Comparison of ENCODE assay signal across 17 mouse cellular contexts in genomic region chr12:44211555-44211954, GRCm38 (mm10).
"Had no signal": no experiment of that assay in that cellular context is flagged by ENCODE, and none has a peak within 500 bp of the region (broad histone marks: within the 10 kb centered on the region; RNA-seq: fewer than 3 reads in every experiment).

No protein-coding gene starts in this region.

- H3K9ac ChIP-seq: liver, embryonic 14.5 days; lung, embryonic 14.5 days; midbrain, embryonic 12.5 days; neural tube, embryonic 13.5 days; neural tube, embryonic 15.5 days had no signal

- H3K27me3 ChIP-seq: midbrain, embryonic 12.5 days; neural tube, embryonic 13.5 days; neural tube, embryonic 15.5 days had no signal

- H3K4me3 ChIP-seq: midbrain, embryonic 10.5 days; midbrain, embryonic 12.5 days; neural tube, embryonic 13.5 days; neural tube, embryonic 15.5 days had no signal

- DNase-seq: lung, adult 18-20 months; lung, embryonic 14.5 days; lung, postnatal 10 days; lung, postnatal 4 days; midbrain, embryonic 14.5 days; retina, postnatal 1 day; right cerebral cortex, adult 18-20 months; right cerebral cortex, postnatal 25 days; right cerebral cortex, postnatal 4 days; thymus, adult 18-20 months; thymus, postnatal 14 days; thymus, postnatal 36 days had no signal

- H3K27ac ChIP-seq: liver, embryonic 14.5 days; midbrain, embryonic 10.5 days; midbrain, embryonic 12.5 days; neural tube, embryonic 13.5 days; neural tube, embryonic 15.5 days had no signal

- H3K4me2 ChIP-seq: lung, embryonic 14.5 days; midbrain, embryonic 12.5 days; neural tube, embryonic 13.5 days had no signal

- H3K36me3 ChIP-seq: midbrain, embryonic 12.5 days; neural tube, embryonic 13.5 days; neural tube, embryonic 15.5 days had no signal

- H3K9me3 ChIP-seq: midbrain, embryonic 10.5 days; midbrain, embryonic 12.5 days; neural tube, embryonic 13.5 days; neural tube, embryonic 15.5 days had no signal
